Mouse (Mus musculus) brain, embryonic 14.5 days (tissue): Measurements from ENCODE around the gene Dnal4.

Experiments
- CTCF ChIP-seq: fragments of 200-500 bp; IDR thresholded peaks from 2 replicates; pipeline ENCODE4 v1.5.1; 2012; ENCODE audit warnings: inconsistent platforms, mild to moderate bottlenecking, moderate library complexity, borderline replicate concordance; ENCODE audit not compliant: insufficient read depth, insufficient read length; ENCODE audit errors: extremely low read depth
- POLR2A ChIP-seq: fragments of 200-500 bp; IDR thresholded peaks from 2 replicates; pipeline ENCODE4 v1.6.1; 2012; ENCODE audit warnings: mild to moderate bottlenecking, inconsistent platforms, borderline replicate concordance; ENCODE audit not compliant: poor library complexity, insufficient read depth, insufficient read length, severe bottlenecking; ENCODE audit errors: extremely low read depth

DNA sequence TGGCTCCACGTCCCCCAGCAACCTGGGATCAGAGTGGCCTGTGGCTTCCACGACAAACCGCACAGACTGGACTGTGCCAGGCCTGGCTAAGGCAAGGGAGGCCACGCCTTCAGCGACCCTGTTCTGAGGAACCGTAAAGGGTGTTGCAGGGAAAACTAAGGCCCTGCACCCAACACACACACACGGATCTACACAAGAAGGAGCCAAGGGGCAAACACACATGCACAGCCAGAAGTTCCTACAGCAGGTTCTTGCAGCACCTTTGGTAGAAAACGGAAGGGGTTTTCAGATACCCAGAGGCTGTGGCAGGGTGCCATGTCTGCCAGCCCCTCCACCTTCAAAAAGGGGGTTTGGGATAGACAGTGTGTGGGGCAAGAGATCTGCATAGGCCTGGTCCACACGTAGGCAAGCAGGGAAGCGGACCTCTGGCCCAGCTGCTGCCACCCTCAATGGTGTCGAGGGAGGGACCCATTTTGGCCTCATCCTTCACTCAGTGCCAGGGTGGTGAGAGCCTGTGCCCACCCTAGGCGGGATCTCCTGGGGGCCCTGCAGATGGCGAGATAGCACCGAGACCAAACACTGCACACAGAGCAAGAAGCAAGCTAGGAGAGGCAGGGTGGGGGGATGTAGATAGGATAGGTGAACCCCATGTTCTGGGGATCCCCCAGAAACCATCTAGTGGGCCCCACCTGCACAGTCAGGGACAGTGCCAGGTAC, 49.6 kb upstream of the Dnal4 start:
- TF ChIP-seq CTCF, result no peak
- no peak for TF ChIP-seq POLR2A
